Mouse (Mus musculus): ENCODE data around the gene Bin2. TPM values are rescaled to one million over a fixed set of nuclear protein-coding genes. Genes with fewer than 3 reads are reported as not detected.

The Bin2 gene
- total and polyA plus RNA-seq, 3 experiments, result 51.4 to 89.9 (median 64.8) TPM

- TF ChIP-seq SMC3 (IDR thresholded peaks at IDR 0.05; ENCODE audit: low read depth, low read length), result peak; percentile 29; the same call in 1 of the 2 replicates
- peak; percentile 18; the same call in 1 of the 2 replicates for TF ChIP-seq ELF1 (IDR thresholded peaks at IDR 0.05; ENCODE audit: low read depth, low read length)
- TF ChIP-seq MEF2A (IDR thresholded peaks at IDR 0.05; ENCODE audit: borderline replicate concordance, low read depth, low read length), result peak; percentile 60; the same call in 1 of the 2 replicates
- TF ChIP-seq ETS1 (conservative IDR thresholded peaks at IDR 0.05; ENCODE audit: low read depth, low read length), result peak; percentile 73
- no peak for TF ChIP-seq NELFE (IDR thresholded peaks at IDR 0.05; ENCODE audit: low read depth, low read length)
- TF ChIP-seq RAD21 (IDR thresholded peaks at IDR 0.05; ENCODE audit: low read depth, low read length), result no peak; the same call in 1 of the 2 replicates
- TF ChIP-seq MXI1 (IDR thresholded peaks at IDR 0.05; ENCODE audit: low read depth, low read length), result peak; percentile 52; the same call in 1 of the 2 replicates
- no peak for TF ChIP-seq RCOR1 (conservative IDR thresholded peaks at IDR 0.05; ENCODE audit: low read depth, low read length)
- TF ChIP-seq GABPA (IDR thresholded peaks at IDR 0.05; ENCODE audit: insufficient replicate concordance, low read depth, low read length), result no peak
- no peak for TF ChIP-seq ZKSCAN1 (IDR thresholded peaks at IDR 0.05; ENCODE audit: borderline replicate concordance, low read depth, low read length)
- TF ChIP-seq MAFK (IDR thresholded peaks at IDR 0.05; ENCODE audit: insufficient replicate concordance, low read length), result 0 out of 2 replicates have a peak, but pooled peaks have one; percentile 15
- no peak for TF ChIP-seq PAX5 (IDR thresholded peaks at IDR 0.05; ENCODE audit: low read length)
Measured at GRCm38 (mm10) chr15:100670004-100670403, 651 bp upstream of the Bin2 start (continued).

- peak overlapping the region; percentile 64 for H3K27ac ChIP-seq (ENCODE audit: insufficient read depth, low read depth)
- in situ Hi-C loops (cut with MboI; ENCODE audit: low pct_ligation_motif_present, low pct_unique_long_range_greater_than_20kb, low sequenced_read_pairs) (no loop called here), dilution Hi-C loops (cut with MboI; ENCODE audit: extremely low pct_ligation_motif_present, extremely low pct_unique_long_range_greater_than_20kb, low sequenced_read_pairs) (no loop called here)
- peaks cover 48% of the 10 kb centered on the region for H3K79me2 ChIP-seq (replicated peaks; ENCODE audit: control insufficient read depth, extremely low read depth, insufficient read depth, poor library complexity, severe bottlenecking)
- peak overlapping the region; percentile 61 to 96 (median 84) for H3K4me3 ChIP-seq (replicated peaks in 1 of 3; ENCODE audit: low read depth in 2 of 3, low read length in 2 of 3, poor library complexity in 1 of 3)
- H3K4me1 ChIP-seq (ENCODE audit: control insufficient read depth in 1 of 2, insufficient read depth in 2 of 2), result peaks cover 23 to 82% of the 10 kb centered on the region in 2 experiments
- peak overlapping the region; percentile 64 for H3K4me2 ChIP-seq (ENCODE audit: insufficient read depth, low read depth, poor library complexity, severe bottlenecking)
- H3K36me3 ChIP-seq (replicated peaks in 1 of 2; ENCODE audit: control insufficient read depth in 1 of 2, insufficient read depth in 1 of 2, low read length in 1 of 2), result peaks cover 0 to 14% of the 10 kb centered on the region in 2 experiments
- no peak for TF ChIP-seq GABPA (IDR thresholded peaks at IDR 0.05; ENCODE audit: insufficient replicate concordance, low read depth, low read length)
- TF ChIP-seq MYC (IDR thresholded peaks at IDR 0.05; ENCODE audit: low read depth, low read length), result no peak
- no peak for TF ChIP-seq ZNF384 (IDR thresholded peaks at IDR 0.05; ENCODE audit: low read depth, low read length)
- TF ChIP-seq JUND (conservative IDR thresholded peaks at IDR 0.05; ENCODE audit: low read depth, low read length), result no peak
- TF ChIP-seq MAFK (IDR thresholded peaks at IDR 0.05; ENCODE audit: insufficient replicate concordance, low read length), result no peak
- no peak for TF ChIP-seq CHD2 (IDR thresholded peaks at IDR 0.05; ENCODE audit: low read length)
- TF ChIP-seq MEF2A (IDR thresholded peaks at IDR 0.05; ENCODE audit: borderline replicate concordance, low read depth, low read length), result no peak
- no peak for TF ChIP-seq USF2 (conservative IDR thresholded peaks at IDR 0.05; ENCODE audit: low read depth, low read length)
- TF ChIP-seq JUN (IDR thresholded peaks at IDR 0.05; ENCODE audit: insufficient read depth, low read depth, low read length), result no peak
- TF ChIP-seq ZMIZ1 (IDR thresholded peaks at IDR 0.05; ENCODE audit: low read depth, low read length), result no peak
- TF ChIP-seq PAX5 (IDR thresholded peaks at IDR 0.05; ENCODE audit: low read length), result no peak
- TF ChIP-seq TCF12 (IDR thresholded peaks at IDR 0.05; ENCODE audit: low read depth, low read length), result no peak
- TF ChIP-seq POLR2AphosphoS2 (IDR thresholded peaks at IDR 0.05; ENCODE audit: low read depth, low read length), result no peak
- no peak for TF ChIP-seq RCOR1 (conservative IDR thresholded peaks at IDR 0.05; ENCODE audit: low read depth, low read length)
- TF ChIP-seq ETS1 (conservative IDR thresholded peaks at IDR 0.05; ENCODE audit: low read depth, low read length), result no peak
- no peaks in the 10 kb centered on the region for H3K27me3 ChIP-seq (replicated peaks)
- no peaks in the 10 kb centered on the region for H3K9me3 ChIP-seq (replicated peaks; ENCODE audit: low read length)
- H3K9ac ChIP-seq (ENCODE audit: insufficient read depth, low read depth), result peak overlapping the region; percentile 85
- no peak for DNase-seq (ENCODE audit: extremely low read depth)
Measured at GRCm38 (mm10) chr15:100667871-100668545, 1.3 kb downstream of the Bin2 start.

Measured in CH12.LX (cell line).